Mouse (Mus musculus) lung, adult 2 months (tissue): Measurements from ENCODE around the gene Flrt1.
"Not testable (repeated sequence)": the region's sequence is repeated elsewhere in the genome, so short reads cannot be mapped to it uniquely, and the experiment has no call there.

Experiments used
- CTCF ChIP-seq: fragments of 200-500 bp; IDR thresholded peaks from 2 replicates; pipeline ENCODE4 v1.5.1; 2011; ENCODE audit warnings: mild to moderate bottlenecking, low read length, control low read depth; ENCODE audit not compliant: insufficient read depth
- POLR2A ChIP-seq: fragments of 200-500 bp; IDR thresholded peaks from 2 replicates; pipeline ENCODE4 v1.6.1; 2011; ENCODE audit warnings: low read depth, mild to moderate bottlenecking, control low read depth, low read length, borderline replicate concordance; ENCODE audit errors: extremely low read depth

- TF ChIP-seq CTCF, POLR2A: not testable (repeated sequence)
Observed at GRCm38 (mm10) chr19:7053382-7053781, 52.1 kb downstream of the Flrt1 start.
